Mouse (Mus musculus) forelimb bud, embryonic 11.5 days (tissue): Measurements from ENCODE around the gene Engase.

Source experiments
- DNase-seq: peaks from one replicate; pipeline ENCODE4 v3.0.0-alpha.2; 2012; ENCODE audit warnings: low read depth, low spot score

The Engase gene

DNA sequence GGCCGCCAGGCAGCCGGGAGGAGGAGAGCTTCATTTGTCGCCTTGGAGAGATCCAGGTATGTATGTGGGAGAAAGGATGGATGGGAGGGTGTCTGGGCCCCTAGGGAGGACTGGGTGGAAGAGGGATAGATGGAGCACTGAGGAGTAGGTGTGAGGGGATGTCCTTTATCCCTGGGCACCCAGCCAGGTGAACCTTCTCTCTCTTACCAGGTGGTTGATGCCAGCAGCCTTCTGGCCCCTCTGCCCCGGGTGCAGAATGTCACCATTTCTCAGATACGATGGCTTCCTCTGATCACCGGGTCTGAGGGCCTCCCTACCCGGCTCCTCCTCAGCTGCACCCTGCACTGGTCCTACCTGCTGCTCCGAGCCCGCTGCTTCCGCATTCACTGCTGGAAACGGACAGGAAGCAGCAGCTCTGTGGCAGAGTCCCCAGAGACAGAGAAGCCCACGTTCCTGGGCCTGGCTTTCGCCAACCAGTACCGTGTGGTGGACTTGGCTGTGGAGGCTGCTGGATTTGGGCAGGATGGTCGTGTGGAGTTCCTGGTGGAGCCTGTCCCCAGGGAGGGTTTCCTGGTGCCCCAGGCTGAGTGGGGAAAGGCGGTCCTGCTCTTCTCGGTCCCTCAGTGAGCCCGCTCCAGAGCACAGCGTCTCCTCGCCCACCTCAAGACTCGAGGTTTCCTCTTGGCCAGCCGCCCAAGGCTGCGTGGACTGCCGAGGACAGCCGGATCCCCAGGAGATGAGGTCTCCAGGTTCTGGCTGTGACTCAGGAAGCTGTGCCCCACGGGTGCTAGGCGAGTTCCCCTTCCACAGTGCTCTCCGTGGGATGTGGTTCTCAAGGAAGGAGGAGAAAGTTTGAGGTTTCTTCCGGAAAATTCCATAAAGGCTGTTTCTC is 10.5 kb downstream of the Engase start:
- DNase-seq = no peak

DNA sequence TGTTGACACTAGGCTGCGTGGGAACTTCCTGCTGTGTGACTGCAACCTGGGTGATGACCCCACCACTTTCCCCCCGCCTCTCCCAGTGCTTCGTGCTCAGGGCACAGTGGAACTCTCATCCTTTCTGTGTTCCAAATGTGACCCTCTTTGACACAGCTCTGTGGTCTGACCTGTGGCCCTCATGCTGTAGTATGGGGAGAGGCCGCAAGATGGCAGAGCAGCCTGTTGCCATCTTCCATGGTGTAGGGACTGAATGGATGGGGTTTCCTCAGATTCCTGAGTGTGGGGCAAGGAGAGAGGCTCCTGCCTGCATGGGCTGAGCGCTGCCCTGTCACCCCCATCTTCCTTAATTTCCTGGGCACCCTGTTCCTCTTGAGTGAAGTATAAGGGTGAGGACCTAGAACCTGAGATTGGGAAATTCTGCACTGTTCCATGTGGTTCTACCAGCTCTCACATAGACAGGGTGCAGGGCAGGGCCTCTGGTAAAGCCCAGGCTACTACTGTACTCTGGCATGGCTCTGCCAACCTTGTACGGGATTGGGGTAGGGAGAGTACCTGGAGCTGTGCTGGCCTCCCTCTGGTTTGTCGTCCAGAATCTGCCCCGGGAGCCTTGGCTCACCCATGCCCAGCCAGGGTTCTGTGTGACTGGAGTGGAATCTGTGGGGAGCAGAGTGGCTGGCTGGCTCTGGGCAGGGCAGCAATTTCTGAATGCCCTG is 11.7 kb downstream of the Engase start:
- no peak for DNase-seq

DNA sequence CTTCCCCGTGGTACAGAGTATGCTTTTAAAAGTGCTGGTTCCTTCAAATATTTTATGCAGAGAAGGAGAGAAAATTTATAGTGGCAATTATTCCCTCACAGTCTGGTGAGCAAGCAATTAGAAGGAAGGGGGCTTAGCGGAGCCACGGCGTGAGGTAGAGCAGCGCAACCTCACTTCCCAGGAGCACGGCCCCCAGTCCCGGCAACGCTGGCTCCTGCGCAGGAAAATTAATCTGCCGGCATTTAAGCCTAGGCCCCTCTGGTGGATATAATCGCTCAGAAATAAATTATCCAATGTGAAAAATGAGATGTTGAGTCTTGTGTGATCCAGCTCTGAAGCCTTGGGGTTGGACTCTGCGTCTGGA is 12.3 kb downstream of the Engase start:
- DNase-seq = no peak

DNA sequence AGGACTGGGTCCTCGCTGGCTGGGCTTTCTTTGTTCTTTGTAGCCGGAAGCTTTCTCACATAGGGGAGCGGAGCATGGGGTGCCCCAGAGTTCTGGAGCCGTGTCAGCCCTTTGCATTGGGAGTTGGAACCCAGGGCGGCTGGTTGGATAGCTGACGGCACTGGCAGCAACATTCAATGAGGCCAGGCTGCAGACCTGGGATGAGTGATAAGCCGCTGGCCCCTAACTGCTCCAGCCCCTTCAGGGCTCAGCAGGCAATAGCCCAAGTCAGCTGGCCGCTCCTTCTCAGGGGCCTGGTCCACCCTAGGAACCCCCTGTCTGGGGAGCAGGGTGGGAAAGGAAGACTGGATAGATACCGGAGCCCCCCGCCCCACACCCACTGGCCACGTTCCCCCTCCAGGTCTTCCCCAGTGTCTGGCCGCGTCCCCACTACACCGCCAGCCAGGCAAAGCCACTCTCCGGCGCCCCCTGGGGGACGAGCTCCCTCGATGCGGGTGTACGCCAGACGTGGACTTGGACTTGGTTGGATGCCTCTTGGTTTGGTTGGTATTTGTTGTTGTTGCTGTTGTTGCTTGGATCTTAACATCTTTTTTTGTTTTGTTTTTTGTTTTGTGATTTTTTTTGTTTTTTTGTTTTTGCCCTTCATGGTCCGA is 14.1 kb downstream of the Engase start:
- peak; percentile 64 for DNase-seq

DNA sequence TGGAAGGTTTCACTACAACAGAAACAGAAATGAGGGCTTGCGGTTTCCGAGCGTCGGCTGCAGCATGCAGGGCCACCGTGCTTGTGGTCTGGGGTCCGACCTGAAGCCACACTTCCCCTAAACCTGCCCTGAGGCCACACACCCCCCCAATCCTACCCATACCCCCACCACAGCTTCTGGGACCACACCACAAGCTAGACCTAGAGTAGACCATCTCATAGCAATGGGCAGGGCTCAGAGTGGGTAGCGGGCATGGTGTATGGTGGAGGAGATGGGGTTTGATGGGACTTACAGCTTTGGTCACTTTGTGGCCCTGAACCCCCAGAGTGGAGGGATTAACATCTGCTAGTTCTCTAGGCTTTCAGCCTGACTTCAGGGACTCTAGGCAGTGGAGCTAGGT is 14.6 kb downstream of the Engase start:
- no peak for DNase-seq

DNA sequence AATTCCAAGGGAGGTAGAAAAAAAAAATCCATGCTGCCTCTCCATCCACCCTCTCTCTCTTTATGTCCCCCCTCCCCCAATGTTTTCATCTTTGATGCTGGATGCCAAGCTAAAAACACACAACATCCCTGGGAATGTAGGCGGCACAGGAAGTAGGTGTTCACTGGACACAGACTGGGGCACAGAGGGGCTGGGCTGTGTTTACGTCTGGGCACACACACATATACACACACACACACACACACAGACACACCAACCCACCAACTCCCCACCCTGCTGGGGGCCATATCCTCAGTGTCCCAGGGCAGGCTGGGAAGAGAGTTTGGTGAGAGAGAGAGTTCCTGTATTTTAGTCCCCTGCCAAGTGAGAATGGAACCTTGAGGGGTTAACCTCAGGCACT is 16.8 kb downstream of the Engase start:
- DNase-seq = no peak

DNA sequence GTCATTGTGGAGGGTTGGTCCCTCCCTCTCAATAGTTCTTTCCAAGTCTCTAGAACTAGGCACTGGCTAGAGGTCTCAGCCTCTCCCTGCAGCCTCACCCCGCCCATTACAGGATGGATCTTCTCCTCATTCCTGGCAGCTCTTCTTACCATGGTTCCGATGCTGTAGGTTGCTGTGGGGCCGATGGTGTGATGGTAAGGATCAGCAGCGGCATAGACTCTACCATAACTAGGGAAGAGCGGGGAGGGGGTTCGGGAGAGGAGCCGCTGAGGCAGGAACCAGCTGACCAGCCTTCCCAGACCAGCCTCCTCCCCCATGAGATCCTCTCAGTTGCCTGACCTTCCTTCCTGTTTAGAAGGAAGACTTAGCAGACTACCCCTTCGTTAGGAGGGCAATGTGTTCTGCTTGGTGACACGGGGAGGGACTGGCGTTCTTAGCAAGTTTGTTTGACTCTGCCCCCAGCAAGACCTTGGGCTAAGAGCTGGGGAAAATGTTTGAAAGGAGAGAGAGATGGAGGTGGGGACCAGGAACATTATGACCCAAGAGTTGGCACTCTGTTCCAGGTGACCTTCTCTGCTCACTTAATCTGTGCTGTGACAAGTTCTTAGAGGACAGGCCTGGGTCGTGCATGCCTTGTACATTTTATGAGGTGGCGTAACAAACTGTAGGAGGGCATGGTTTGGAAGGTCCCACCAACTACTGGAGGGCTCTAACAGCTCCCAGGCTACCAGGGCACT is 17.5 kb downstream of the Engase start:
- no peak for DNase-seq

DNA sequence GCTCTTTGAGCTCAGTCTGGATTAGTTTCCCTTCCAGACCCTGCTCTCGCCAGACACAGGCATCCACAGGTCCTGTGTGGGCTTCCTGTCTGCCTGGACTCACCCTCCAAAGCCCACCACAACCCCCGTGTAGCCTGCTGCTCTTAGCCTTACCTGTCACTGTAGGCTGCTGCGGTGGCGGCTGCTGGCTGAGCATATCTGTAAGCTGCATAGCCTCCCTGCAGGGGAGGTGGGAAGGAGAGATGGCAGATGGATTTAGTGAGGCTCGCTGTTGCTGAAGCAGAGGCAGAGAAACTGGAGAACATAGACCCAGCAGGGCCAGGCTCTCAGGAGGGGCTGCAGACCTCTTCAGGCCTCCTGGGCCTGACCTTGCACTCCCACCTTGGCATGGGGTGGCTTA is 18.4 kb downstream of the Engase start:
- no peak for DNase-seq

DNA sequence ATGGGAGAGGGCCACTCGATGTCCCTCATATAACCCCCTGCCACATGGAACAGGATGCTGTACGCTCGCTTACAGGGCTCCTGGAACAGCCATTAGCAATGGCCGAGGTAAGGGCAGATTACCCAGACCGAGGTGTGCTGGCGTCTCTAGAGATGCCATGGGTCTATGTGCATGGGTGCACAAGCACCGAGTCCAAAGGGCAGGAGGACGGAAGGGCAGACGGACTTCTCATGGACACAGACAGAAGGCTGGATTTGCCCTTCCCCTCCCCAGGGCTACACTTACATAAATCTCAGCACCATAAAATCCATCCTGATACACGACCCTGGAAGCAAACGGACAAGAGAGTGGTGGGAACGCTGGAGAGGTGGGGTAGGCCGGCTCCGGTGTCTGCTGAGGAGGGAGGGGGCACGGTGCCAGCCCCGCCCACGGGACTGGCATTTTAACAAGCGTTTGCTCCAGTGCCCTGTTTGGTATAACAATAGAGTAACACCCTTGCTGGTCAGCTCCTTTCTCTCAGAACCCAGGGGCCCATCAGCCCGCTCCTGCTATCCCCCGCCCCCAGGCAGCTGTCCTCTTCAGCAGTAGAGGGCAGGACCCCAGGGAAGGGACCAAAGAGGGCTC is 19.5 kb downstream of the Engase start:
- DNase-seq = no peak

DNA sequence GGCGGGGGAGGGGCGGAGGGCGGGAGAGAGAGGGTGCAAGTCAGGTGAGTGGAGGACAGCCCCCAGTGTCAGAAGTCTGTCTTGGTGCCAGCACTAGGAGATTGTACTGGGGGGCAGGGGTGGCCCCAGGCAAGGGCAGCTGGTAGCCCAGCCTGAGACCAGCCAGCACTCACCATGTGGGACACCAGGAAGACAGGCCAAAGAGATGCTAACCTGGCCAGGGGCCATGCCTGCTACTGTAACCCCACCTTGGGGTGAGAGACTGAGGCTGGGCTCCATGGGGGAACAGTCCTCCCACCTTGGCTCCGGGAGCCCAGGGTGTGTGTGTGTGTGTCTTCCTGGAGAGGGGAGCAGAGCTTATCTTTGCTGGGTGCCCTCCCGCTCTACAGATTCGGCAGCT is 26.4 kb downstream of the Engase start:
- no peak for DNase-seq

DNA sequence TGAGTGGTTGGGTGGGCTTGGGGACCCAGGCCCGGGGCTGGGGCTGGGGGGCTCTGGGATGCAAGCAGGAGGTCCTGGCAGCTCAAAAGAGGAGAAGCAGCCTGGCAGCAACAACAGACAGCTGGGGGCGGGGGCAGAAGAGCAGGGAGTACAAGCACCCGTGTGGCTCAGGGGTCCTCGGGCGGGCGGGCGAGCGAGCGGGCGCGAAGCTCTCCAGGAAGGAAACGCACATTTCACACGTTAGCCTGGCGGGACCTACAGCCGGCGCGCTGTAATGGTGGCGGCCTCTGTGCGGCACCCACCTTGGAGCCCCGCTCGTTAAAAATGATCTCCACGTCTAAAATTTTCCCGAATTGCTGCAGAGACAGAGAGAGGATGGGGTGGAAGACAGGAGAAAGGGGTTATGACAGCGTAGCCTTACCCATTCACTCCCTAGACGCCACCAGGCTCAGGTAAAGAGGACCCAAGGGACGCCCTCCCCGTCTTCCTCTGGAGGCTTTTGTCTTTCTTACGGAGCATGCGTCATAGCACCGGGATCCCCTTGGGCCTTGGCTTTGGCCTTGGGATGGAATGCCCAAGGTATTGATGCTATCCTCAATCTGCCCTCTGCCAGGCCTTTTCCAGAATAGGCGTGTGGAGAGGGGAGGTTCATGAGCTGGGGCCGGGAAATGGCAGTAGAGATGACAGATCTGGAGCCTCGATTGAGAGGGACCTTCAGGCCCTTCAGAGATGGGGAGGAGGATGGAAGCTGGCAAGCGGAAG is 27.0 kb downstream of the Engase start:
- no peak for DNase-seq

DNA sequence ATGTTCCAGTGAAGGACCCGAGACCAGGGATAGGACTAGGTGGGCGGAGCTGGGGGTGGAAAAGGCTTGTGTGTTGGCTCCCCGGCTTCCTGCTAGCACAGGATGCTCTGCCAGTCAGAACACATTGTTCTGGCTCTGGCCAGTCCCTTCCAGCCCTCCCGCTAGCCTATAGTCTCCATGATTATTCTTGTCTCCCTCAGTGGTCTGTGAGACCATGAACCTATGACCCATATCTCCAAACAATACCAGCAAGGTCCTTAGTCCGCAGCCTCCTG is 27.5 kb downstream of the Engase start:
- no peak for DNase-seq

DNA sequence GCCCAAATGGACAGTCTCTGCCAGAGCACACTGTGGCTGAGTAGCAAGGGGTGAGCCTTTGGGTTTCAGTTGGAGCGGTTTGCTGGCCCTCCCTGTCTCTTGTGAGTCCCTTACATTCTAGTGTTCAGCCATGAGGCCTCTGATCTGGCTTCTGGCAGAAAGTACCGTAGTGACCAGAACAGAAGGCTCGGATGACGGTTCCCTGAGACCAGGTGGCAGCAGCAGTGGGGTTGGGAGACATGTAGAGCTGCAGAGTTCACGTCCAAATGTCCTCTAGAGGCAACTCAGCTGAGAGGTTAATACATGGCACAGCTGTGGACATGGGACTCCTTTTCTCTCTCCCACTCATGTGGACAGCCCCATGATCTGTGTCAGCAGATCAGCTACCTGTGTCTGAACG is 30.5 kb downstream of the Engase start:
- no peak for DNase-seq

DNA sequence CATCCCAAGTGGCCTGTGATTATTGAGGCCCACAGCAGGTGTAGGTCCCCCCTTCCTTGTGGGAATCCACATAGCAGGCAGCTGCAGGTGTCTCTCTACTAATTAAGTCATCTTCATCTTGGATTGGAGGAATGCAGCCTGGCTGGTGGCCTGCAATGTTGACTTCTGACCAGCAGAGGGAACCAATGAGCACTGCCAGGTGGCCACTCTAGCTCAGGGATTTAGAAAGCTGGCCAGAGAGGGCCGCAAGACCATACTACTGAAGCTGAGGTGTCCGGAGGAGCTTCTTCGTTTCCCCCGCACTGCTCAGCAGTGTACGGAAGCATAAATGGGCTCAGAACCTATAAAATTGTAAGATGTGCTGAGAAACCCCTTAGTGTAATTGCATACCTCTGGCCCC is 31.3 kb downstream of the Engase start:
- peak; percentile 70 for DNase-seq

DNA sequence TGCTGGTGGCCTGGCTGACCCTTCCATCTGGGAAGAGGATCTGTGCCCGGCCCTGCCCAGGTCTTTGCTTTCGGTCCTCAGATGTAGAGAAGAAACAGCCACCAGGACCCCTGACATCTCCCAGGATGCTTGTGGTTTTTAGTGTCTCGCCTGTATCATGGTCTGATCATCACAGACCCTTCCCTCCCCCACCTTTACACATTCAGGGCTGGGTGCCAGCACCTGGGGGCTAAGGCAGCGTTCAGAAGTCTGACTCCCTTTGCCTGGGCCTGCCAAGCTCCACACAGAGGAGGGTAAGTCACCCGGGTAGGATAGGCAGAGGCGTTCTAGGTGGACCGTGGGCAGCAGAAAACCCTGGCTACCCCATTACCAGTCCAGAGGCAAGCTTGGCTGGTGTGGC is 31.7 kb downstream of the Engase start:
- DNase-seq = no peak

DNA sequence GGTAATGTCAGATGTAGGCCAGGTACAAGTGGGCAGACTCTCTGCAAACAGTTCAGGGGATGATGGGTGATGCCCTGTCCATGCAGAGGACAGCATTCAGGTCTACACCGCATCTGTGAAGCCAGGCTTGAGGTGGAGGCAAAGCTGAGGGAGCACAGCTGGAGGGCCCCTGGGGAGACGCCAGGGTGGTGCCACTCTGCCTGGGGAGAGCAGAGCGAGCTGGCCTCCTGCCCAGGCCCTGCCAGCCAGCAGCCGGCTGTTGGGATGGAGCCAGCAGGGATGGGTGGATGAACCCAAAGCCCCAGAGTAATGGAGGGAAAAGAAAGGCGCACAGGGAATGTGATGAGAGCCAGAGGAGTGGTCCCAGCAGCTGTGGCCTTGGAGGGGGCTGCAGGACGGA is 35.2 kb downstream of the Engase start:
- no peak for DNase-seq

DNA sequence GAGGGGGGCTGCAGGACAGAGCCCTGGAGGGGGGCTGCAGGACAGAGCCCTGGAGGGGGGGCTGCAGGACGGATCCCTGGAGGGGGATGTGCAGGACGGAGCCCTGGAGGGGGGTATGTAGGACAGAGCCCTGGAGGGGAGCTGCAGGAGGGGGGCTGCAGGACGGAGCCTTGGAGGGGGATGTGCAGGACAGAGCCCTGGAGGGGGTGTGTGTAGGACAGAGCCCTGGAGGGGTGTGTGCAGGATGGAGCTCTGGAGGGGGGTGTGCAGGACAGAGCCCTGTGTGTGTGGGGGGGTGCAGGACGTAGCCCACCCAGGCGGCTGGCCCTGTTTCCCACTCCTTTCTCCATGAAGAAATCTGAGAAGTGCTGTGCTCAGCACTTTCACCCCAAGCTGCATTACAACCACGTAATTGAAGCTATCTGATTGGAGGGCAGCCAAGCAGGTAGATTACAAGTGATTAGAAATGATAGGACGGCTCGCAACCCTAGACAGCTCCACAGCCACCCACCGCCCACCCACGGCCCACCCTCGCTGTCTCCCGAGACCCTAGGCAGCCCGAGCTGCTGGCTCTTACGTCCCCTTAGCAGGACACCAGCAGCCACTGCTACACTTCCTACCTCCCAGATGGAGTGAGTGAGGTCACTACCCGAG is 35.8 kb downstream of the Engase start:
- no peak for DNase-seq

DNA sequence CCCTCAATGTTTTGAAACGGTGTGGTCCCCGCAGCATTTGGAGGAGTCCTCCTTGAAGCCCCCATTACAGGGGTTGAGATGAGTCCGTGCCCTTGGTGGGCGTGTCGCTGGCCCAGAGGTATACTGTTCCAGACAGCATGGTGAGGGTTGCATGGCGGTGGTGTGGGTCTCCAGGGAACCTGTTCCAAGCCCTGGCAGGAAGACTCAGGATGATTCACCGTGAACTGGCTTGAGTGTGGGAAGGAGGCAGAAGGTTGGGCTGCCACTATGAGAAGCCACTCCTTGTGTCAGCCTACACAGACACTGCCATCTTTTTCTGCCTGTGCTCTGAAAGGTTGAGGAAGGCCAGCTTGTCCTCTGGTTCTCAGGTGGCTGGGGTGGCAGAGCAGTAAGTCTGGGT is 41.3 kb downstream of the Engase start:
- no peak for DNase-seq

DNA sequence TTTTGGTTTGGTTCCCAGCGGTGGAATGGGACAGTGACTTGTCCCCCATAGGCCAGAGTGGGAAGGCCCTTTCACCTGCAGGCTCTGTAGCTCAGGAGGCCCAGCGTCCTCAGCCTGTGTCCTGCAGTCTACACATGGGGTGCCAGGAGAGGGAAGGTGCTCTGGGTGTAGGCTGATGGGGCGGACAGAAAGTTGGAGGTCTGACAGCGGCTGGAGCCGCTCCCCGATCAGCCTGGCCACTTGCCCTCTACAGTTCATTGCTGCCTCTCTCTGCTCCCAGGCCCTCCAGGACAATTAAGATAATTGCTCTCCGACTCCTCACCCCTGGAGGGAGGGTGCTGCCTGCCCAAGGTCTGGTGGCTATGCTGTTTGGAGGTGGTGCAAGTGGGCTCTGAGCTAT is 42.1 kb downstream of the Engase start:
- DNase-seq = no peak

DNA sequence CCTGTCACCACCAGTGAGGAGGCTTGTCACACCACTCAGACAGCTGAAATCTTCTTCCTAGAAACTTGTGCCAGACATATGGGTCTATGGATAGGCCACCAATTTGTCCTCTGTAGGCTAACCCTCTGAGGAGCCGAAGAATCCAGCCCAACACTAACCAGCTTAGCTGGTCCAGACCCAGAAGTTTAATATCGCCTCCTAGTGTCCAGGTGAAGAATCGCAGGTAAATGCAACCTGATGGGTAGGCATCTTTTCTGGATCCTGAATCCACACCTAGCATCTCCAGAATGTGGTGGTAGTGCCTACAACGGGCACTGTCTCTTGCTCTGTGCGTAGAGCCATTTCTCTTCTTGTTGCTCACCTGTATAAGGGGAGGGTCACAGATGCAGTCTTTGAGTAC is 43.6 kb downstream of the Engase start:
- DNase-seq = peak; percentile 6

DNA sequence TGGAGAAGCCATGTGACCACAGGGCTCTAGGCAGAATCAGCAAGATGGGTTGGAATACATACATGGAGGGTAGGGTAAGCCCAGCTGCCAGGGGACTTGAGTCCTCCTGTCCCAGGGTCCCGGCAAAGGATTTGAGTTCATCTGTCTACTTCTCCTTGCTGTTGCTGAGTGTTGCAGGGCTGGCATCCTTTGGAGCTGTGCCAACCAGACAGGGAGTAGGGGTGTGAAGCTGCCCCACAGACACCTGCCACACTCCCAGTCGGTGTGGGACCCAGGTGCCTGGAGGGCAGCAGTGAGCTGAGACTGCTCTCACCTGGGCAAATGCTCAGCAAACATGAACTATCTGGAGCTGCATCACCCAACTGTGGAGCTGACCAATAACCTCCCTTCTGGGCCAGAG is 44.3 kb downstream of the Engase start:
- no peak for DNase-seq
